Mouse (Mus musculus): ENCODE measurements at regions not wholly inside any gene's neighbourhood (a gene's known extent, or its start where the extent isn't known, plus 50 kb on each side); places are given as distances from the start of the nearest gene placed in this dataset.

DNA sequence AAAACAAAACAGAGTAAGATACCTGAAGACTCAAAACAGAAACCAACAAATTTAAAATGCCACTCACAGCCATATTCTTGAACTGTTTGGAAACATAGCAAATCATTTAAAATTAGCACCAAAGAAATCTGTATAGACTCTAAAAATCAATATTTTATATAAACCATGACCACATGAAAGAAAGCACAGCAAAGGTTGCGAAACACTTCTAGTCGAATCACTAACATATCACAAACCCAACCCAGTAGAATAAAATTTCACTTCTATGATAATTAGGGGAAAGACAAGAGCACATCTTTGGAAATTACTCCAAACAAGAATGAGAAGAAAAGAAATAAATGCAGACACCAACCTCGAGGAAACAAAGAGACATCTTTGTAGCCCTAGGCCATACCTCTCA lies 630.0 kb upstream of the Sox9 start:
- no peak for TF ChIP-seq CTCF (IDR thresholded peaks at IDR 0.05; ENCODE audit: low read depth)
- TF ChIP-seq EP300 (IDR thresholded peaks at IDR 0.05; ENCODE audit: low read depth), result no peak

Measured in liver, embryonic 14.5 days (tissue).